Mouse (Mus musculus) lung, adult 2 months (tissue): ENCODE measurements at regions not wholly inside any gene's neighbourhood (a gene's known extent, or its start where the extent isn't known, plus 50 kb on each side); places are given as distances from the start of the nearest gene placed in this dataset.

ENCODE experiments used
- CTCF ChIP-seq: fragments of 200-500 bp; IDR thresholded peaks from 2 replicates; pipeline ENCODE4 v1.5.1; 2011; ENCODE audit warnings: mild to moderate bottlenecking, low read length, control low read depth; ENCODE audit not compliant: insufficient read depth
- POLR2A ChIP-seq: fragments of 200-500 bp; IDR thresholded peaks from 2 replicates; pipeline ENCODE4 v1.6.1; 2011; ENCODE audit warnings: low read depth, mild to moderate bottlenecking, control low read depth, low read length, borderline replicate concordance; ENCODE audit errors: extremely low read depth

GRCm38 (mm10) chr2:172674641-172675040 lies 125.2 kb downstream of the Tfap2c start:
- TF ChIP-seq CTCF = no peak
- TF ChIP-seq POLR2A = no peak
